Mouse (Mus musculus) megakaryocyte-erythroid progenitor cell, adult 5-6 weeks (primary cell): Measurements from ENCODE around the gene Catsper1. TPM values are rescaled to one million over a fixed set of nuclear protein-coding genes. Genes with fewer than 3 reads are reported as not detected.

ENCODE experiments used
- ATAC-seq: replicated peaks from 2 replicates; pipeline ENCODE4 v1.8.0; 2016; ENCODE audit warnings: mild to moderate bottlenecking, inconsistent platforms; ENCODE audit not compliant: severe bottlenecking, poor library complexity, low FRiP score, low TSS enrichment
- total RNA-seq, 2 experiments: library from RNA; stranded (forward) in 1 of 2; stranded (reverse) in 1 of 2; fragments of 200-1000, 215-1000 nt in 1 of 2; fragments of >200 nt in 1 of 2; fragmentation: Nextera tagmentation in 1 of 2; gene quantifications; 2 replicates each; pipeline ENCODE4 v1.2.3; 2014 to 2017

The Catsper1 gene
- total RNA-seq, 2 experiments from 2014 or later = not detected

DNA sequence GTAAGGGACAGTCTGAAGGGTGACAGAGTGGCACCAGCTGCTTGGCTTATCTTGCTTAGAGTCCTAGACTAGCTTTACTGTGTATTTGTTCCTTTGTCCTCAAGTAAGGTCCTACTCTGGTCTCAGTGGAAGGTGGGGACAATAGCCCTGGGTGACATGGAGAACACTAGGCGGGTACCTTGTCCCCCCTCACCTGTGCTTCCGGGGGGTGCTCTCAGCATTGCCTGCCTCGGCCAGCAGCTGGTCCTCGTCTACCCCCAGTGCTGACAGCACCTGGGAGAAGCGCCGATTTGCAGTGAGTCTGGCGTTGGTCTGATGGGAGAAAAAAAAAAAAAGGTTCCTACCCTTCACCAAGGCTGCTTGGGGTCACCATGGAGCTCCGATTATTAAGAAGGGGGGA is 54.9 kb downstream of the Catsper1 start:
- no peak for ATAC-seq

GRCm38 (mm10) chr19:5392892-5393291 is 57.4 kb downstream of the Catsper1 start:
- no peak for ATAC-seq

Other genes starting within 250 kb of the Catsper1 start
- gene Yif1a, start 247.2 kb upstream of the Catsper1 start, total RNA-seq (2014; fragmentation: Nextera tagmentation) = 38.6 and 43.4 TPM in 2 replicates
- 7.5 and 13.6 TPM in 2 replicates for gene Yif1a, start 247.2 kb upstream of the Catsper1 start, total RNA-seq (2017)
- gene Cnih2, start 237.2 kb upstream of the Catsper1 start, total RNA-seq (2014; fragmentation: Nextera tagmentation) = 0.66 TPM in 1 of 2 replicates, not detected in the other
- not detected in 2 replicates for gene Cnih2, start 237.2 kb upstream of the Catsper1 start, total RNA-seq (2017)
- gene Rab1b, start 228.7 kb upstream of the Catsper1 start, total RNA-seq (2014; fragmentation: Nextera tagmentation) = 58.7 and 83.3 TPM in 2 replicates
- gene Rab1b, start 228.7 kb upstream of the Catsper1 start, total RNA-seq (2017) = 47.0 and 47.5 TPM in 2 replicates
- 3.0 and 15.3 TPM in 2 replicates for gene Klc2, start 217.2 kb upstream of the Catsper1 start, total RNA-seq (2014; fragmentation: Nextera tagmentation)
- 2.3 and 8.0 TPM in 2 replicates for gene Klc2, start 217.2 kb upstream of the Catsper1 start, total RNA-seq (2017)
- gene Pacs1, start 62.6 kb upstream of the Catsper1 start, total RNA-seq (2014; fragmentation: Nextera tagmentation) = 44.9 and 52.2 TPM in 2 replicates
- gene Pacs1, start 62.6 kb upstream of the Catsper1 start, total RNA-seq (2017) = 10.1 and 12.4 TPM in 2 replicates
- 181 and 235 TPM in 2 replicates for gene Sf3b2, start 40.3 kb upstream of the Catsper1 start, total RNA-seq (2014; fragmentation: Nextera tagmentation)
- gene Sf3b2, start 40.3 kb upstream of the Catsper1 start, total RNA-seq (2017) = 274 and 277 TPM in 2 replicates
- not detected in 2 replicates for gene Gal3st3, start 37.4 kb upstream of the Catsper1 start, total RNA-seq (2014; fragmentation: Nextera tagmentation)
- gene Gal3st3, start 37.4 kb upstream of the Catsper1 start, total RNA-seq (2017) = not detected in 2 replicates
- gene Cst6, start 13.8 kb downstream of the Catsper1 start, total RNA-seq (2014; fragmentation: Nextera tagmentation) = not detected in 2 replicates
- gene Cst6, start 13.8 kb downstream of the Catsper1 start, total RNA-seq (2017) = not detected in 2 replicates
- 50.1 and 56.4 TPM in 2 replicates for gene Eif1ad, start 31.0 kb downstream of the Catsper1 start, total RNA-seq (2014; fragmentation: Nextera tagmentation)
- 54.6 and 60.4 TPM in 2 replicates for gene Eif1ad, start 31.0 kb downstream of the Catsper1 start, total RNA-seq (2017)
- 502 and 521 TPM in 2 replicates for gene Banf1, start 31.4 kb downstream of the Catsper1 start, total RNA-seq (2014; fragmentation: Nextera tagmentation)
- 59.8 and 86.9 TPM in 2 replicates for gene Banf1, start 31.4 kb downstream of the Catsper1 start, total RNA-seq (2017)
- 59.4 and 92.4 TPM in 2 replicates for gene Sart1, start 53.0 kb downstream of the Catsper1 start, total RNA-seq (2014; fragmentation: Nextera tagmentation)
- 82.3 and 123 TPM in 2 replicates for gene Sart1, start 53.0 kb downstream of the Catsper1 start, total RNA-seq (2017)
- not detected in 2 replicates for gene Tsga10ip, start 66.8 kb downstream of the Catsper1 start, total RNA-seq (2014; fragmentation: Nextera tagmentation)
- not detected in 2 replicates for gene Tsga10ip, start 66.8 kb downstream of the Catsper1 start, total RNA-seq (2017)
- 167 and 178 TPM in 2 replicates for gene Drap1, start 89.2 kb downstream of the Catsper1 start, total RNA-seq (2014; fragmentation: Nextera tagmentation)
- 102 and 143 TPM in 2 replicates for gene Drap1, start 89.2 kb downstream of the Catsper1 start, total RNA-seq (2017)
- 33.1 and 34.7 TPM in 2 replicates for gene AI837181, start 89.4 kb downstream of the Catsper1 start, total RNA-seq (2014; fragmentation: Nextera tagmentation)
- 5.7 and 11.1 TPM in 2 replicates for gene AI837181, start 89.4 kb downstream of the Catsper1 start, total RNA-seq (2017)
- gene Fosl1, start 111.8 kb downstream of the Catsper1 start, total RNA-seq (2014; fragmentation: Nextera tagmentation) = 0.66 and 1.1 TPM in 2 replicates
- 0.30 and 1.9 TPM in 2 replicates for gene Fosl1, start 111.8 kb downstream of the Catsper1 start, total RNA-seq (2017)
- 2.6 and 2.9 TPM in 2 replicates for gene Ccdc85b, start 122.2 kb downstream of the Catsper1 start, total RNA-seq (2014; fragmentation: Nextera tagmentation)
- 2.1 and 2.5 TPM in 2 replicates for gene Ccdc85b, start 122.2 kb downstream of the Catsper1 start, total RNA-seq (2017)
- gene Fibp, start 124.9 kb downstream of the Catsper1 start, total RNA-seq (2014; fragmentation: Nextera tagmentation) = 54.4 and 96.5 TPM in 2 replicates
- gene Fibp, start 124.9 kb downstream of the Catsper1 start, total RNA-seq (2017) = 40.7 and 51.8 TPM in 2 replicates
- 4.9 and 10.5 TPM in 2 replicates for gene Ctsw, start 132.8 kb downstream of the Catsper1 start, total RNA-seq (2014; fragmentation: Nextera tagmentation)
- gene Ctsw, start 132.8 kb downstream of the Catsper1 start, total RNA-seq (2017) = 0.53 and 8.4 TPM in 2 replicates
- gene Efemp2, start 138.2 kb downstream of the Catsper1 start, total RNA-seq (2014; fragmentation: Nextera tagmentation) = 2.3 TPM in 1 of 2 replicates, not detected in the other
- gene Efemp2, start 138.2 kb downstream of the Catsper1 start, total RNA-seq (2017) = not detected in 2 replicates
- gene Mus81, start 152.7 kb downstream of the Catsper1 start, total RNA-seq (2014; fragmentation: Nextera tagmentation) = 24.6 and 40.6 TPM in 2 replicates
- 6.4 and 11.4 TPM in 2 replicates for gene Mus81, start 152.7 kb downstream of the Catsper1 start, total RNA-seq (2017)
- 862 and 969 TPM in 2 replicates for gene Cfl1, start 154.7 kb downstream of the Catsper1 start, total RNA-seq (2014; fragmentation: Nextera tagmentation)
- 783 and 1,100 TPM in 2 replicates for gene Cfl1, start 154.7 kb downstream of the Catsper1 start, total RNA-seq (2017)
- 1.6 and 4.6 TPM in 2 replicates for gene 1700020D05Rik, start 168.0 kb downstream of the Catsper1 start, total RNA-seq (2014; fragmentation: Nextera tagmentation)
- 0.88 TPM in 1 of 2 replicates, not detected in the other for gene 1700020D05Rik, start 168.0 kb downstream of the Catsper1 start, total RNA-seq (2017)
- gene Snx32, start 174.8 kb downstream of the Catsper1 start, total RNA-seq (2014; fragmentation: Nextera tagmentation) = 6.6 TPM in 2 replicates
- gene Snx32, start 174.8 kb downstream of the Catsper1 start, total RNA-seq (2017) = 0.61 and 4.6 TPM in 2 replicates
- not detected in 2 replicates for gene Ovol1, start 224.9 kb downstream of the Catsper1 start, total RNA-seq (2014; fragmentation: Nextera tagmentation)
- gene Ovol1, start 224.9 kb downstream of the Catsper1 start, total RNA-seq (2017) = not detected in 2 replicates
- 4.0 and 5.5 TPM in 2 replicates for gene Ap5b1, start 232.3 kb downstream of the Catsper1 start, total RNA-seq (2014; fragmentation: Nextera tagmentation)
- 1.4 and 4.3 TPM in 2 replicates for gene Ap5b1, start 232.3 kb downstream of the Catsper1 start, total RNA-seq (2017)